Mouse (Mus musculus): ENCODE data around the gene Apba1.
A peak's percentile ranks its signal among the peaks of the same experiment; 100 is the strongest.

Apba1 gene

GRCm38 (mm10) chr19:23942886-23943285 lies 184.2 kb downstream of the Apba1 start:
- peak; percentile 82 for DNase-seq

DNA sequence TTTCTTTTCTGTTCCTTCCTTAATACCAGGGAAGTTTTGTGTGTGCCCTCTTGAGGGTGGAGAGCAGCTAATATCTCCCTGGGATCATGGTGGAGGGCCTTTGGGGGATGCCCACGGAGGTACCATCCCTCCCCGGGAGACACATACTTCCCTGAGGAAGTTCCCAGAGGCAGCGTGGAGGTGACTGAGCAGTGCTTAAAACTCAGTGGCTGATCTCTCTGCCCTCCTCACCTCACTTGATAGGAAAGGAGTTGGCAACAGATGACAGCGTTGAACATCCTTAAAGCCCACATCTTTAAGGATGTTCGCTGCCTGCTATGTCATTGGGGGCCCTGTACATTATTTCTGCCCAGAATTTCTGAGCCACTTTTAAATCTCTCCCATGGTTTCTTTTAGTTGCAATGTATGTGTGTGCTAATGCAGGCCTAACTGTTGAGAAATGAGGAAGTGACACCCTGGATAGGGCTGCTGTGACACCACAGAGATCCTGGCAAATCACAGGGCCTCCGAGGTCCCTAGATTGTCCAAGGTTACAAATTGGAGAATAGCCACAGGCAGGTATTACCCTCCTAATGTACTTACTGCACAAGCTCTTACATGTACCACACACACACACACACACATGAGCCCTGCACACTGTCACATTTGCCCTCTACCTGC lies 187.5 kb downstream of the Apba1 start:
- DNase-seq, result peak; percentile 73

- peak; percentile 85 for DNase-seq
Observed at GRCm38 (mm10) chr19:23946751-23947150, 188.1 kb downstream of the Apba1 start.

DNA sequence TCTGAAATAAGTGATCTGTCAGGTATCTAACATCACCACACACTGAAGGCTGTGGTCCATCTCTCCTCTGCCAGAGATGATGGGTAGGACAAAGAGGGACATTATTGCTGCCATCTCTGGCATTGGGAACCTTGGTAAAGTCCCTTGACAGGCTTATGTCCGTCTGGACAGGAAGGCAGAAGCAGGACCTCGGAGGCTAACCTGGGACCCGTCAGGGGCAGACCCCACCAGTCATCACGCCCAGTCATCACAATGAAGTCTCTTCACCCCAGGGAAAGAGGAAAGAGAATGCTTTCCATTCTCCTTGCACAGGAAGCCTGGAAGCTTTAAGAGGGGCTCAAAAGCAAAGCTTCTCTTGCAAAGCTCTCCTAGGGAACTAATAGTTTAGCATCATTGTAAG lies 189.2 kb downstream of the Apba1 start:
- DNase-seq, result peak; percentile 73

- DNase-seq, result peak; percentile 80
Observed at GRCm38 (mm10) chr19:23948301-23949000, 189.8 kb downstream of the Apba1 start.

DNA sequence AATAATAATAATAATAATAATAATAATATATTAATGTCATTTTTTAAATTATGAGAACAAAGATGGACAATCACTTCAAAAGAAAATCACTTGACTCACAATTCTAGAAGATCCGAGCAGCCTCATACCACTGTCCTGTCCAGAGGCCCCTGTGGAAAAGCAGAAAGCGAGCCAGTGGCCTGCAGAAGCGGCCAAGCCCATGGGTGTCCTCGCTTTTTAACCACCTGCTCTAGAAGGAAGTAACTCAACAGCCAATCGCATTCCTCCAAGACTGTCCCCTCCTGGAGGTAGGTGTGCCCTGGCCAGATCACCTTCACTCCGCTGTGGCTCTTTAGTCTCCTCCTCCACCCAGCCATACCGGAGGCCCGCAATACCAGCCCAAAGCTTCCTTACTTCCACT lies 196.8 kb downstream of the Apba1 start:
- peak; percentile 91 for DNase-seq

DNA sequence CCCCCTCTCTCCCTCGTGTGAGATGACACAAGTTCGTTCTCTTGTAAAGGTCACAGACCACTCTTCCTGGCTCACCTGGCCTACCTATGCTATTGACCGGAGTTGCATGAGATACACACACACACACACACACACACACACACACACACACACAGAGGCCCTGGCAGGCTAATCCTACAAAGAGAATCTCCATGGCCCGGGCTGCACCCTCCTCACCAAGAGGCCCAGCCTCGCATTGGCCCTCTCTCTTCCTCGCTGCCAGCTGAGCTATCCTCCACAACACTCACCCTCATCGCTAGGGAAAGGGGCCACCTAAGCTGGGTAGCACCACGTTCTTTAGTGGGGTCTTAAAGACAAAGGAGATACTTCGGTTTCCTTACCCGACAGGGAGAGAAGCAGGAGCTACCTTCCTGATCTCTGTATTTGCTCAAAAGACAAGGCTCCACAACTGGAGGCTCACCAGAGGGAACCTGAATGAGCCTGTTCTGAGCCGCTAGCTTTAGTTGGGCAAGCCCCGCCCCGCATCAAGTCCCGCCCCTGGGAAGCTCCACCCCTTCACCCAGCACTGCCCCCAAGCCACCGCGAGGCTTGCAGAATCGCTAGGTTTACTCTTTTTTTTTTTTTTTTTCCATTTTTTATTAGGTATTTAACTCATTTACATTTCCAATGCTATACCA lies 197.8 kb downstream of the Apba1 start:
- DNase-seq, result peak; percentile 80

- DNase-seq, result no peak
Observed at GRCm38 (mm10) chr19:23957563-23957962, 198.9 kb downstream of the Apba1 start.

DNA sequence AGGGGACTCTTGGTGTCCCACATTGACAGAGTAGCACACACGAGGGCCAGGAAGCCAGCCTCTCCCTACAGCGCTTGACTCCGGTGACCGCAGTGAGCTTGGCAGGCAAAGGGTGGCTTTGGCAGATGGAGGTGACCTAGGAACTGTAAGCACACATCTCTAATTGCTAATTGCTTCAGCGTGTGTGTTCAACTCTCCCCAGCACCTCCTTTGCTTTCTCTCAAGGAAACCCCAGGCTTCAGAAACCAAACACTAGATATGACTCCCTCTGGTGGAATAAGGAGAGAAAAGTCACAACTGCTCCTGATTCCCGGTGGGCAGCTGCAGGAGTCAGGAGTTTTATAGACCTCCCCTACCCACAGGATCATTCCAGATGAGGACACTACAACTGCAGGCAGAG lies 200.2 kb downstream of the Apba1 start:
- no peak for DNase-seq

- no peak for DNase-seq
Observed at GRCm38 (mm10) chr19:23959870-23960269, 201.2 kb downstream of the Apba1 start.

- DNase-seq, result peak; percentile 96
Observed at GRCm38 (mm10) chr19:23960275-23960674, 201.6 kb downstream of the Apba1 start.

- peak; percentile 60 for DNase-seq
Observed at GRCm38 (mm10) chr19:23960831-23961447, 202.3 kb downstream of the Apba1 start.

- peak; percentile 95 for DNase-seq
Observed at GRCm38 (mm10) chr19:23961516-23961915, 202.8 kb downstream of the Apba1 start.

GRCm38 (mm10) chr19:23964401-23964910 lies 205.8 kb downstream of the Apba1 start:
- DNase-seq, result peak; percentile 90

GRCm38 (mm10) chr19:23966376-23966775 lies 207.7 kb downstream of the Apba1 start:
- DNase-seq, result peak; percentile 90

DNA sequence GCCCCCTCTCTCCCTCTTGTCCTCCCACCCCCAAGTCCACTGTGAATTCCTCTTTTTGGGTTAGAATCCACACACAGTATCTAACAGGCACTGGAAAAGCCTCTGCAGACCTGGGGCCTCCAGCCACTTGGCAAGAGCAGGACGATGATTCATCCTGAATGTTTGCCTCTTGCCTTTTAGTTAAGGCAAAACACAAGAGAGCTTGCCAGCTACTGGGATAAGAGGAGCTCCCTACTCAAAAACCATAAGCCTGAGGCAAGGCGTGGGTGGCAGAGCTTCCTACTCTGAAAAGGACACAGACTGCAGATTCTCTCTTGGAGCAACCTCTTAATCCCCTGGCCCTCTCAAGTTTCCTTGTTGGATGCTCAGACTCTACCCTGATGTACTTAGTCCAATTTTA lies 208.5 kb downstream of the Apba1 start:
- DNase-seq, result peak; percentile 98

DNA sequence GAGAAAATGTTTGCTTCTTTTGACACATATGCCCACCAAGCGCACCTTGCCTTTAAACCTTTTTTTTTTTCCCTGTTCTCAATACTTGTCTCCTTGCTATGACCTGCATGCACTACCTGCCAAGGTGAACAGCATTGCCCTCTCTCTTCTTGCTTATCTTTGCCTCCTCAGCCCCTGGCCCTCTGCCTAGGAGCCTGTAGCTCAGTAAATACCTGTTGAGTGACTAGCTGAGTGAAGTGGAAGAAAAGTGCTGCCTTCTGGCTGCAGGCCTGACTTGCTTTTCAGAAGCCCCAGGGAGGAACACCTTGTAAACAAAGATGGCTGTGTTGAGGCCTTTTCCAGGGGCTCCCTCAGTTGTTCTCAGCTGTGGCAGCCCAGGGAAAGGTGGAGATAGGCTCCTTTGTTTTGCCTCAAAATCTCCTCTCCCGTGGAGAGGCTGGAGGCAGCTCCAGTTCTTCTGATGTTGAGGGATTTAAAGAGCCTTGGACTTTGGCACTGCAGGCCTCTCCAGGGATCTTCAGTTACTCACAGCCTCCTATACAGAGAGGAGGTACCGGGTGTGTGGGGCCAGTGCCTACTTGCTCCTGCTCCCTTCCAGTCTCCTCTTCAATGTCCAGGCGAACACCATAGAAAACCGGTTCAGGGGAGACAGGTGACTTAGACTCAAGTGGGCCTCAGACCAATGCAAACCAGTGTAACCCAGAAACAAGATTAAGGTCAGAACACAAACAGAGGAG lies 209.6 kb downstream of the Apba1 start:
- peak; percentile 95 for DNase-seq

GRCm38 (mm10) chr19:23968862-23969225 lies 210.2 kb downstream of the Apba1 start:
- peak; percentile 34 for DNase-seq

DNA sequence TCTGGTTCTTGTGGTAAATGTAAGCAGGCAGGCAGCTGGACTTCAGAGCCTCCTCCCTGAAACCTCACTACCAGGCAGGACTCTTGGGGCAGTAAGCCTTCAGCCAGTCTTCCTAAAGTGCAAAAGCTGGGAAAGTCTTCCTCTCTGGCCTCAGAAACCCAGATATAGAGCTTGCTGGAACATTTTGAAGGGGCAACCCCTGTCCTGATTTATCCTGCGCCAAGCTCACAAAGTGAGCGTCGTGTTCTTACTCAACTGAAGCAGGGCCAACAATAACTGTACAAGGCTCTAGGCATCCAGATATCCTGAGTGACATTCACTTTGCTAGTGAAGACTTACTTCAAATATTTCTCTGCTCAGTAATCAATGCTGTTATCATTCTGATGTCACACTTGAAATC lies 211.7 kb downstream of the Apba1 start:
- DNase-seq, result peak; percentile 78

GRCm38 (mm10) chr19:23971391-23971790 lies 212.7 kb downstream of the Apba1 start:
- DNase-seq, result peak; percentile 92

GRCm38 (mm10) chr19:23972881-23973649 lies 214.4 kb downstream of the Apba1 start:
- DNase-seq, result peak; percentile 99

Data from heart, adult 11 months (tissue).